ENCODE assay signal across 8 mouse cellular contexts in the genomic region with DNA sequence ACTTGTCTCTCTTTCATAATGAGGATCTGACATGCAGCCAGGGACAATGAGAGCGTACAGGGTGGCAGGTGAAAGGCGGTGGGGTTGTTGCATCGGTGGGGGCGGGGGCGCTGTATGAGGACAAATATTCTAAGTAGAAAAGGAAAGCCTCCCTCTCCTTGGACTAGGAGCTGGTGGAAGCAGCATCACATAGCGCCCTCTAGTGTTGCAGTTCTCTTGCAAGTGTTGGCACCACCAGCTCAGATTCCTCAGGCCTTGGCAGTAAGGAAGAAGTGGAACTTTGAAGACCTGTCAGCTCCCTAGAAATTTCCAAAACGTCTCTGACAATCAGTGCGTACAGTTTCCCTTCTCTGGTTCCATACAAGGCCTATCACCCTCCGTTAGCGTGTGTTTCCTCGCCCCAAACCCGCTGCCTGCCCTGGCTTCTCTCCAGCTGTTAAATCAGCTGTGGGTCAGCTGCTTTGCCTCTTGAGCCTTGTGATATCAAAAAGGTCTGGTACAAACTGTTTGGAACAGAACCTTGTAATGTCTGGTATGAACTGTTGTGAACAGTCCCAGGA.
A peak's percentile ranks its signal among the peaks of the same experiment; 100 is the strongest.
DNase-seq lines count a peak whose midpoint lies in the region; ATAC-seq and TF ChIP-seq lines count a peak whose summit lies in the region.

No protein-coding gene starts in this region.

- ATAC-seq in intestine, postnatal 0 days: no peak
- ATAC-seq in intestine, embryonic 16.5 days: no peak
- ATAC-seq in hindbrain, embryonic 12.5 days (ENCODE audit: low FRiP score): 0 out of 2 replicates have a peak, but pooled peaks have one; percentile 32

- 66% methylated on average over 12 of the region's 12 CpGs for WGBS in intestine, postnatal 0 days
- WGBS in intestine, embryonic 16.5 days: 66% methylated on average over 12 of the region's 12 CpGs
- WGBS in hindbrain, embryonic 12.5 days: 64% methylated on average over 12 of the region's 12 CpGs

- H3K4me1 ChIP-seq in intestine, postnatal 0 days (replicated peaks; ENCODE audit: control insufficient read depth, insufficient read depth, low read length): no peaks in the 10 kb centered on the region
- no peaks in the 10 kb centered on the region for H3K4me1 ChIP-seq in intestine, embryonic 16.5 days (ENCODE audit: control insufficient read depth, insufficient read depth, low read length)
- H3K4me1 ChIP-seq in hindbrain, embryonic 12.5 days: no peaks in the 10 kb centered on the region

- H3K4me2 ChIP-seq in intestine, postnatal 0 days (replicated peaks; ENCODE audit: low read depth): no peak overlapping the region
- H3K4me2 ChIP-seq in intestine, embryonic 16.5 days (ENCODE audit: low read depth, low read length): no peak overlapping the region
- H3K4me2 ChIP-seq in hindbrain, embryonic 12.5 days (replicated peaks): no peak overlapping the region

- no peaks in the 10 kb centered on the region for H3K9me3 ChIP-seq in intestine, postnatal 0 days (ENCODE audit: control insufficient read depth)
- no peaks in the 10 kb centered on the region for H3K9me3 ChIP-seq in intestine, embryonic 16.5 days (ENCODE audit: control insufficient read depth, low read length)
- no peaks in the 10 kb centered on the region for H3K9me3 ChIP-seq in hindbrain, embryonic 12.5 days (replicated peaks)

- no peaks in the 10 kb centered on the region for H3K27me3 ChIP-seq in intestine, postnatal 0 days (replicated peaks; ENCODE audit: control insufficient read depth, insufficient read depth, low read length)
- H3K27me3 ChIP-seq in intestine, embryonic 16.5 days (replicated peaks; ENCODE audit: control insufficient read depth, insufficient read depth, low read length): no peaks in the 10 kb centered on the region
- H3K27me3 ChIP-seq in hindbrain, embryonic 12.5 days: no peaks in the 10 kb centered on the region

- no peak overlapping the region for H3K9ac ChIP-seq in intestine, postnatal 0 days (ENCODE audit: low read depth, low read length)
- no peak overlapping the region for H3K9ac ChIP-seq in intestine, embryonic 16.5 days (ENCODE audit: low read depth, low read length)
- H3K9ac ChIP-seq in hindbrain, embryonic 12.5 days: no peak overlapping the region

- DNase-seq in adrenal gland, adult 2 months: peak; percentile 6
- peak; percentile 30 for DNase-seq in embryo, embryonic 9.5 days (ENCODE audit: extremely low spot score)
- DNase-seq in left cerebral cortex, postnatal 25 days (ENCODE audit: low spot score in 2 of 2): peak; percentile 64 to 68
- DNase-seq in right cerebral cortex, postnatal 25 days: peak; percentile 10
- no peak for DNase-seq in spleen, adult 12 weeks (ENCODE audit: low spot score)

- no peak overlapping the region for H3K27ac ChIP-seq in intestine, postnatal 0 days (ENCODE audit: low read depth, low read length)
- H3K27ac ChIP-seq in intestine, embryonic 16.5 days (ENCODE audit: low read length): no peak overlapping the region
- H3K27ac ChIP-seq in hindbrain, embryonic 12.5 days: no peak overlapping the region

- intact Hi-C loops in left cerebral cortex, postnatal 25 days (cut with DNase I): no loop called here

- TF ChIP-seq CTCF in intestine, postnatal 0 days (IDR thresholded peaks at IDR 0.05; ENCODE audit: low read depth): peak; percentile 31

- no peak overlapping the region for H3K4me3 ChIP-seq in intestine, postnatal 0 days (ENCODE audit: low read depth, low read length)
- no peak overlapping the region for H3K4me3 ChIP-seq in intestine, embryonic 16.5 days (ENCODE audit: low read length)
- H3K4me3 ChIP-seq in hindbrain, embryonic 12.5 days: no peak overlapping the region

- no peaks in the 10 kb centered on the region for H3K36me3 ChIP-seq in intestine, postnatal 0 days (ENCODE audit: control insufficient read depth, insufficient read depth)
- H3K36me3 ChIP-seq in intestine, embryonic 16.5 days (ENCODE audit: control insufficient read depth, insufficient read depth, low read length): no peaks in the 10 kb centered on the region
- no peaks in the 10 kb centered on the region for H3K36me3 ChIP-seq in hindbrain, embryonic 12.5 days
